Comparison of ENCODE assay signal across 8 mouse cellular contexts in genomic region chr12:99883000-99883712, GRCm38 (mm10). TPM values are rescaled to one million over a fixed set of nuclear protein-coding genes. Genes with fewer than 3 reads are reported as not detected.
A peak's percentile ranks its signal among the peaks of the same experiment; 100 is the strongest.
DNase-seq lines count a peak whose midpoint lies in the region; ATAC-seq and TF ChIP-seq lines count a peak whose summit lies in the region.

No protein-coding gene starts in this region.

- peak; percentile 51 for TF ChIP-seq POLR2A in ES-Bruce4 (IDR thresholded peaks at IDR 0.05; ENCODE audit: insufficient read depth, low read length)

- ATAC-seq in cerebellum, adult (ENCODE audit: insufficient number of reproducible peaks, low FRiP score, low TSS enrichment) = peak; percentile 81
- ATAC-seq in forebrain, embryonic 13.5 days = peak; percentile 95
- peak; percentile 95 for ATAC-seq in neural tube, embryonic 15.5 days (ENCODE audit: low FRiP score)

- TF ChIP-seq CTCF in ES-Bruce4 (IDR thresholded peaks at IDR 0.05; ENCODE audit: low read depth, low read length) = no peak

- H3K4me3 ChIP-seq in ES-Bruce4 (ENCODE audit: low read depth, low read length) = peak overlapping the region; percentile 92
- H3K4me3 ChIP-seq in forebrain, embryonic 13.5 days = peak overlapping the region; percentile 89
- H3K4me3 ChIP-seq in neural tube, embryonic 15.5 days (replicated peaks) = peak overlapping the region; percentile 77

- peak overlapping the region; percentile 88 for H3K9ac ChIP-seq in ES-Bruce4 (ENCODE audit: low read depth, poor library complexity, severe bottlenecking)
- peak overlapping the region; percentile 95 for H3K9ac ChIP-seq in forebrain, embryonic 13.5 days
- H3K9ac ChIP-seq in neural tube, embryonic 15.5 days (replicated peaks) = peak overlapping the region; percentile 83

- no peaks in the 10 kb centered on the region; the same call in 1 of the 2 replicates for H3K9me3 ChIP-seq in ES-Bruce4 (replicated peaks; ENCODE audit: control insufficient read depth, insufficient read depth, low read length, poor library complexity, severe bottlenecking)
- H3K9me3 ChIP-seq in forebrain, embryonic 13.5 days (replicated peaks) = no peaks in the 10 kb centered on the region
- H3K9me3 ChIP-seq in neural tube, embryonic 15.5 days (replicated peaks) = no peaks in the 10 kb centered on the region

- H3K36me3 ChIP-seq in ES-Bruce4 (ENCODE audit: control insufficient read depth, insufficient read depth, low read length, poor library complexity, severe bottlenecking) = no peaks in the 10 kb centered on the region
- peaks cover 6% of the 10 kb centered on the region for H3K36me3 ChIP-seq in forebrain, embryonic 13.5 days (ENCODE audit: poor library complexity, severe bottlenecking)
- no peaks in the 10 kb centered on the region for H3K36me3 ChIP-seq in neural tube, embryonic 15.5 days

- H3K4me1 ChIP-seq in ES-Bruce4 (ENCODE audit: control insufficient read depth, insufficient read depth, low read length) = peaks cover 2% of the 10 kb centered on the region
- peaks cover 35% of the 10 kb centered on the region for H3K4me1 ChIP-seq in forebrain, embryonic 13.5 days
- peaks cover 26% of the 10 kb centered on the region for H3K4me1 ChIP-seq in neural tube, embryonic 15.5 days

- under 1% methylated on average over 38 of the region's 38 CpGs for WGBS in forebrain, embryonic 13.5 days
- under 1% methylated on average over 38 of the region's 38 CpGs for WGBS in neural tube, embryonic 15.5 days

- no peak overlapping the region for H3K27ac ChIP-seq in ES-Bruce4 (ENCODE audit: insufficient read depth, low read length)
- peak overlapping the region; percentile 84; the same call in 1 of the 2 replicates for H3K27ac ChIP-seq in forebrain, embryonic 13.5 days
- peak overlapping the region; percentile 80 for H3K27ac ChIP-seq in neural tube, embryonic 15.5 days (replicated peaks)

- DNase-seq in heart, postnatal 14 days = peak; percentile 86 to 90
- peak; percentile 84 for DNase-seq in layer of hippocampus, adult 11-12 months (ENCODE audit: low spot score)
- DNase-seq in lung, adult 18-20 months = peak; percentile 88 to 91
- peak; percentile 93 for DNase-seq in testis, postnatal 14 days (ENCODE audit: low spot score)

- intact Hi-C loops in heart, postnatal 14 days (cut with DNase I) = loop anchor here (5.0 kb wide), 1 partner anchor 321 kb away; the partner anchor contains the start of gene Foxn3

- H3K27me3 ChIP-seq in ES-Bruce4 (ENCODE audit: control insufficient read depth, insufficient read depth, low read length, poor library complexity, severe bottlenecking) = no peaks in the 10 kb centered on the region
- H3K27me3 ChIP-seq in forebrain, embryonic 13.5 days = no peaks in the 10 kb centered on the region
- no peaks in the 10 kb centered on the region for H3K27me3 ChIP-seq in neural tube, embryonic 15.5 days (replicated peaks)

- H3K4me2 ChIP-seq in forebrain, embryonic 13.5 days = peak overlapping the region; percentile 78
- peak overlapping the region; percentile 98 for H3K4me2 ChIP-seq in neural tube, embryonic 15.5 days

- TF ChIP-seq EP300 in ES-Bruce4 (IDR thresholded peaks at IDR 0.05; ENCODE audit: insufficient read depth, low read depth, low read length) = no peak

RNA-seq across cellular contexts. Expression of gene Efcab11, which starts 1.1 kb away (rescaled TPM):
- polyA plus RNA-seq in ES-Bruce4 (2011; ENCODE audit: insufficient read depth, insufficient read length, low read depth, missing spikeins) = 8.4 and 12.2 TPM in 2 replicates
- polyA plus RNA-seq in forebrain, embryonic 13.5 days (2015; fragmentation: Nextera tagmentation; extraction: Ambion mirVana) = 15.3 and 18.3 TPM in 2 replicates
- under 1 TPM; 0.62 to 0.90 TPM for total RNA-seq in heart, postnatal 14 days (2021)
- polyA plus RNA-seq in neural tube, embryonic 15.5 days (2015; fragmentation: Nextera tagmentation; extraction: Ambion mirVana) = 2.5 and 4.1 TPM in 2 replicates

RNA-seq across cellular contexts. Expression of gene Tdp1, which starts 1.2 kb away (rescaled TPM):
- 68.7 and 69.7 TPM in 2 replicates for polyA plus RNA-seq in ES-Bruce4 (2011; ENCODE audit: insufficient read depth, insufficient read length, low read depth, missing spikeins)
- 76.4 and 80.9 TPM in 2 replicates for polyA plus RNA-seq in forebrain, embryonic 13.5 days (2015; fragmentation: Nextera tagmentation; extraction: Ambion mirVana)
- total RNA-seq in heart, postnatal 14 days (2021) = 10 to 100 TPM in 1 of 2 experiments, 1 to 10 TPM in 1; 9.7 to 11.8 TPM
- 43.7 and 45.0 TPM in 2 replicates for polyA plus RNA-seq in neural tube, embryonic 15.5 days (2015; fragmentation: Nextera tagmentation; extraction: Ambion mirVana)
